Mouse (Mus musculus): ENCODE measurements around the gene U2af2. TPM values are rescaled to one million over a fixed set of nuclear protein-coding genes. Genes with fewer than 3 reads are reported as not detected.

U2af2 gene
- polyA plus RNA-seq, 1 experiment from 2014 or later = 166 TPM

- no peak for ATAC-seq (ENCODE audit: low FRiP score)
- peak overlapping the region; percentile 94; the same call in 1 of the 2 replicates for H3K9ac ChIP-seq
Measured at GRCm38 (mm10) chr7:5081241-5081640, 19.3 kb downstream of the U2af2 start.

DNA sequence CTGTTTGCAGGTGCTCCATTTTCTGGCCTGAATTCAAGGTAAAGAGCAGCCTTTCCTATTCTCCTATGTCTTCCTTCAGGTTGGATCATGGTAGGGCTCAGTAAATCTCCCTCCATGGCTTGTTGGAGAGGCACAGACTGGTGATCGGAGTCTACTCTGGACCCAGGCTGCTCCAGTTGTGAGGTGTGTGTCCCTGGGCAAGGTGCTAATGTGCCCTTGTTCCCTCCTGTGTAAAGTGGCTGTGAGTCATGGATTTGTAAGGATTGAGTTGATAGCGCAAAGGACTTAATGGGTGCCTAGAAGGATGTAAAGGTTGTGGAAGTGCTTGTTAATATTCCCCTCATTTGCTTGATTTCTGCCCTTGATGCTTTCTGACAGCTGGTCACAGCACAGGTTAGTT lies 20.0 kb downstream of the U2af2 start:
- no peak overlapping the region for H3K9ac ChIP-seq
- no peak overlapping the region for H3K27ac ChIP-seq
- no peak overlapping the region for H3K4me2 ChIP-seq
- H3K27me3 ChIP-seq = no peaks in the 10 kb centered on the region
- peaks cover 56% of the 10 kb centered on the region for H3K36me3 ChIP-seq (replicated peaks)
- no peak for ATAC-seq (ENCODE audit: low FRiP score)
- H3K4me3 ChIP-seq (replicated peaks) = no peak overlapping the region
- H3K4me1 ChIP-seq = peaks cover 16% of the 10 kb centered on the region
- H3K9me3 ChIP-seq = no peaks in the 10 kb centered on the region
- WGBS = 98% methylated on average over 2 of the region's 2 CpGs

More at GRCm38 (mm10) chr7:5081241-5081640, 19.3 kb downstream of the U2af2 start:
- Histone ChIP-seq H3K9me3 (no peaks in the 10 kb centered on the region), H3K4me1 (peaks cover 16% of the 10 kb centered on the region), H3K36me3 (replicated peaks) (peaks cover 60% of the 10 kb centered on the region), H3K27me3 (no peaks in the 10 kb centered on the region), H3K4me3 (replicated peaks) (peak overlapping the region; percentile 94), H3K27ac (no peak overlapping the region), H3K4me2 (peak overlapping the region; percentile 92)
- WGBS = 78% methylated on average over 6 of the region's 6 CpGs

DNA sequence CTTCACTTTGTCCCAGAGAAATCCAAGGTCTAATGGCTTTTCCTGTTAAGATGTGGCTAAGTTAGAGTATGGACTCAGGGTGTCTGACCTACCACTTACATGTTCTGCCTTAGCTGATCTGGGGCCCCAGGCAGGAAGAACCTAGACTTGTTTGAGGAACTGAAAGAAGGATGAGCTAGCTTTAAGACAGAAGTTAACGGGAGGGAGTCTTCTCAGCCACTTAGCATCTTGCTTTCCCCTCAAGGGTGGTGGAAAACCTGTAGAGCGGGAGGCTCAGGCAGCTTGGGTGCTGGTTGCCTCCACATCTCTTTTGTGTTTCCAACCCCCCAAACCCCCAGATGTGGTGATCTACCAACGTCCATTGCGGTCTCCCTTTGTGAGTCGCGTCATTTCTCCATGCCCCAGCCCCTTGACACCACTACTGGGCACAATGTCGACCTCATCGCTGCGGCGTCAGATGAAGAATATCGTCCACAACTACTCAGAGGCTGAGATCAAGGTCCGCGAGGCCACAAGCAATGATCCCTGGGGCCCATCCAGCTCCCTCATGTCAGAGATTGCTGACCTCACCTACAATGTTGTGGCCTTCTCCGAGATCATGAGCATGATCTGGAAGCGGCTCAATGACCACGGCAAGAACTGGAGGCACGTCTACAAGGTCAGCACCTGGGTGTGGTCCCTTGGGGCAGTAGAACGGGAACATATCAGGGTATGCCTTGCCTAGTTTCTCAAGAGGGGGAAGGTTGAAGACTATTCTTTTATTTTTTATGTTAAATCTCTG lies 21.6 kb downstream of the U2af2 start:
- Histone ChIP-seq H3K27ac (no peak overlapping the region), H3K9me3 (no peaks in the 10 kb centered on the region), H3K9ac (no peak overlapping the region), H3K4me1 (peaks cover 16% of the 10 kb centered on the region), H3K36me3 (replicated peaks) (peaks cover 51% of the 10 kb centered on the region), H3K4me3 (replicated peaks) (no peak overlapping the region), H3K27me3 (no peaks in the 10 kb centered on the region), H3K4me2 (no peak overlapping the region)
- WGBS = 91% methylated on average over 18 of the region's 18 CpGs
- ATAC-seq (ENCODE audit: low FRiP score) = no peak

DNA sequence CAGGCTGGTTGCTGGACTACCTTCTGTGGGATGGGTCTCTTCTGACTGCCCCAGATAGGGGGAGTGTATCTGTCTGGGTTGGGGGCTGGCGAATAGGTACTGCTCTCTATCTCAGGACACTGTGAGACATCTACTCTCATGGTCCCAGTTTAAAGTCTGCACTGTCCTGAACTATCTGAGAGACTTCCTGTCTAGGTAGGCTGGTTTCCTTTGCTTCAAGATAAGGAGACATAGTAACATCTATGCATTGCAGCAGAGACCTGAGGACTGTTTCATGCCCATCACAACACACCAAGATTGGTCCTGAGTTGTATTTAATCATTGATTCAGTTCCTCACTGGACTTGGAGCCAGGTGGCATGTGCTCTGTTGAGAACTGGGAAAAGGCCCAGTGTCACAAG lies 23.6 kb downstream of the U2af2 start:
- Histone ChIP-seq H3K4me2 (no peak overlapping the region), H3K9me3 (no peaks in the 10 kb centered on the region), H3K4me3 (replicated peaks) (no peak overlapping the region), H3K4me1 (peaks cover 16% of the 10 kb centered on the region), H3K27ac (no peak overlapping the region), H3K27me3 (no peaks in the 10 kb centered on the region), H3K9ac (no peak overlapping the region), H3K36me3 (replicated peaks) (peaks cover 55% of the 10 kb centered on the region)
- no peak for ATAC-seq (ENCODE audit: low FRiP score)
- WGBS = 100% methylated on average over 1 of the region's 1 CpGs

GRCm38 (mm10) chr7:5086921-5087440 lies 25.0 kb downstream of the U2af2 start:
- 80% methylated on average over 5 of the region's 5 CpGs for WGBS
- no peaks in the 10 kb centered on the region for H3K27me3 ChIP-seq
- peaks cover 67% of the 10 kb centered on the region for H3K36me3 ChIP-seq (replicated peaks)
- H3K9me3 ChIP-seq = no peaks in the 10 kb centered on the region
- H3K27ac ChIP-seq = no peak overlapping the region
- H3K4me1 ChIP-seq = peaks cover 2% of the 10 kb centered on the region
- no peak for ATAC-seq (ENCODE audit: low FRiP score)
- H3K4me3 ChIP-seq (replicated peaks) = no peak overlapping the region
- H3K4me2 ChIP-seq = no peak overlapping the region
- no peak overlapping the region for H3K9ac ChIP-seq

DNA sequence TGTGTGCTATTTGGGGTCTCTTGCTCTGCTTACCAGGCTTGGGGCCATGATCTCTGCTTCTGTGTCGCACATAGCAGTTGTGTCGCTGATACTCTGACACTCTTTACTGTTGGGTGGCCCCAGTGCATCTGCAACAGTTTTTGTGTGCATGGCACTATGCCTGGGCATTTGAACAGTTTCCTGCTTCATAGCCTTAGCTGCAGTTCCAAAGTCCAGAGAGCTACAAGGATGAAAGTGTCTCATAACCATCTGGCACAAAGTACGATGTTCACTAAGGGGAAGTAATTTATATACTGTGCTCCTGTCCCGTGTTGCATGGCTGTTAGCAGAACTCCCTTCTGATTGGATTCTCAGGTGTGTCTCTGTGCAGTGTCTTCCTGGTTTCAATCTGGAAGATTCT lies 25.9 kb downstream of the U2af2 start:
- H3K27ac ChIP-seq = no peak overlapping the region
- no peaks in the 10 kb centered on the region for H3K9me3 ChIP-seq
- peaks cover 70% of the 10 kb centered on the region for H3K36me3 ChIP-seq (replicated peaks)
- H3K4me1 ChIP-seq = no peaks in the 10 kb centered on the region; the same call in 1 of the 2 replicates
- no peak for ATAC-seq (ENCODE audit: low FRiP score)
- H3K4me2 ChIP-seq = no peak overlapping the region
- H3K9ac ChIP-seq = no peak overlapping the region
- WGBS = 91% methylated on average over 4 of the region's 4 CpGs
- no peak overlapping the region for H3K4me3 ChIP-seq (replicated peaks)
- H3K27me3 ChIP-seq = no peaks in the 10 kb centered on the region

DNA sequence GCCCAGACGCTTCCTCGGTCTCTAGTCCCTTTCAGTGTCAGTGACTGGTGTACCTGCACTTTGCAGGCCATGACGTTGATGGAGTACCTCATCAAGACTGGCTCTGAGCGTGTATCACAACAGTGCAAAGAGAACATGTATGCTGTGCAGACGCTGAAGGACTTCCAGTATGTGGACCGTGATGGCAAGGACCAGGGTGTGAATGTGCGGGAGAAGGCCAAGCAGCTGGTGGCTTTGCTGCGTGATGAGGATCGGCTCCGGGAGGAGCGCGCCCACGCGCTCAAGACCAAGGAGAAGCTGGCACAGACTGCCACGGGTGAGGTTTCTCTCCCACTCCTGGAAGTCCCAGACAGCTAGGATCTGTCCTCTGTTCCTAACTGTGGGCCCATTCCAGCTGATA lies 27.9 kb downstream of the U2af2 start:
- 97% methylated on average over 15 of the region's 15 CpGs for WGBS

DNA sequence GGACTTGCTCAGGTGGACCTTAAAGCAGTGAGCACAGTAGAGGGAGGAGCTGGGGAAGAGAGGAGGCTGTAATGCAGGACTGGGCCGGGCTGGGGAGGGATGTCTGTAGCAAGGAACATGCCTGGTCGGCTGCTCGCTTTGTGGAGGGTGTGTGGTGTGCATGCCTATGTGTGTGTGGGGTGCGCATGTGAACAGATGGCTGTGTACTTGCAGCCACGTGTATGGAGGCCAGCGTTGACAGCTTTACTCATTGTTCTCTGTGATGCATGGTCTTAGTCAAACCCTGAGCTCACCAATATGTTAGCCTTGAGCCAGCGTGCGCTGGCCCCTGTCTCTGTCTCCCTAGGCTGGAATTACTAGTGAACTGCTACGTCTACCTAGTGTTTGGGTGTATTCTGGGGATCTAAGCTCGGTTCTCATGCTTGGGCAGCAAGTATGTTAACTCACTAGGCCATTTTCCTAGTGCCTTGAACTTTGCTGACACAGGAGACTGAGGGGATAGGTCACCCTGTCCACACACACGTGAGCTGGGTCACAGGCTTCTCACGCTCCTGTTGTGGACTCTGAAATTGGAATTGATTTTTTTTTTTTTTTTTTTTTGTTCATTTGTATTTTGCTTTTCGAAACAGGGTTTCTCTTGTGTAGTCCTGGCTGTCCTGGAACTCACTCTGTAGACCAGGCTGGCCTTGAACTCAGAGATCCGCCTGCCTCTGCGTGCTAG lies 29.2 kb downstream of the U2af2 start:
- no peaks in the 10 kb centered on the region for H3K9me3 ChIP-seq
- H3K4me1 ChIP-seq = no peaks in the 10 kb centered on the region
- H3K9ac ChIP-seq = no peak overlapping the region
- no peak for ATAC-seq (ENCODE audit: low FRiP score)
- no peak overlapping the region for H3K4me2 ChIP-seq
- no peak overlapping the region for H3K4me3 ChIP-seq (replicated peaks)
- no peak overlapping the region for H3K27ac ChIP-seq
- 92% methylated on average over 15 of the region's 15 CpGs for WGBS
- H3K36me3 ChIP-seq (replicated peaks) = peaks cover 77% of the 10 kb centered on the region
- H3K27me3 ChIP-seq = no peaks in the 10 kb centered on the region

More for the DNA sequence above, 27.9 kb downstream of the U2af2 start:
- ATAC-seq (ENCODE audit: low FRiP score) = no peak
- H3K4me3 ChIP-seq (replicated peaks) = no peak overlapping the region
- H3K9me3 ChIP-seq = no peaks in the 10 kb centered on the region
- no peak overlapping the region for H3K4me2 ChIP-seq
- no peaks in the 10 kb centered on the region for H3K4me1 ChIP-seq
- H3K27ac ChIP-seq = no peak overlapping the region
- H3K27me3 ChIP-seq = no peaks in the 10 kb centered on the region
- H3K9ac ChIP-seq = no peak overlapping the region
- peaks cover 76% of the 10 kb centered on the region for H3K36me3 ChIP-seq (replicated peaks)

GRCm38 (mm10) chr7:5092381-5092780 lies 30.4 kb downstream of the U2af2 start:
- Histone ChIP-seq H3K4me1 (no peaks in the 10 kb centered on the region), H3K9me3 (no peaks in the 10 kb centered on the region), H3K4me2 (no peak overlapping the region), H3K36me3 (replicated peaks) (peaks cover 83% of the 10 kb centered on the region), H3K27me3 (no peaks in the 10 kb centered on the region), H3K27ac (no peak overlapping the region), H3K9ac (no peak overlapping the region), H3K4me3 (replicated peaks) (no peak overlapping the region)
- ATAC-seq (ENCODE audit: low FRiP score) = no peak
- 79% methylated on average over 6 of the region's 6 CpGs for WGBS

DNA sequence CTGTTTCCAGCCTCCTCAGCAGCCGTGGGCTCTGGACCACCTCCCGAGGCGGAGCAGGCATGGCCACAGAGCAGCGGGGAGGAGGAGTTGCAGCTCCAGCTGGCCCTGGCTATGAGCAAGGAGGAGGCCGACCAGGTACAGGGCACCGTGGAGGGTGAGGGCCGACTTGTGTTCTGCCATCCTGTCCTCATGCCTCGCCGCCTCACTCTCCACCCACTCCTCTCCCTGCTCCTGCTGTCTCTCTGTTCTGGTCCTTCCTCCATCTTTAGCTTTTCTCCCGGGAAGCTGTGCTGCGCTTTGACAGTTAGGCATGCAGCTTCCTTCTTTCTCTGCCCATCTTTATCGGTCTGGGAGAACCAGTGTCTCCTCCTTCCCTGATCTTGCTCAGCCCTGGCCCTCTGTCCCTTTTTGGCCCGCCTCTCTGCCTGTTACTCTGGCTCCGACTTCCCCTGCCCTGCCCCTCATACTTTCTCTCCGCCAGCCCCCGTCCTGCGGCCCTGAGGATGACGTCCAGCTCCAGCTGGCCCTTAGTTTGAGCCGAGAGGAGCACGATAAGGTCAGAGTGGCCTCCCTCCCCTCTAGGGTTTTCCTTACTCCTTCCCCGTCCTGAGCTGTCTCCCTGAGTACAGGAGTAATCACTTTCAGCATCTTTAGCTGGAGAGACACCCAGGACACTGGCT lies 31.0 kb downstream of the U2af2 start:
- 86% methylated on average over 21 of the region's 21 CpGs for WGBS
- no peaks in the 10 kb centered on the region for H3K27me3 ChIP-seq
- no peaks in the 10 kb centered on the region for H3K4me1 ChIP-seq
- no peak overlapping the region for H3K27ac ChIP-seq
- no peaks in the 10 kb centered on the region for H3K9me3 ChIP-seq
- H3K4me3 ChIP-seq (replicated peaks) = no peak overlapping the region
- peaks cover 83% of the 10 kb centered on the region for H3K36me3 ChIP-seq (replicated peaks)
- no peak for ATAC-seq (ENCODE audit: low FRiP score)
- no peak overlapping the region for H3K4me2 ChIP-seq
- no peak overlapping the region for H3K9ac ChIP-seq

DNA sequence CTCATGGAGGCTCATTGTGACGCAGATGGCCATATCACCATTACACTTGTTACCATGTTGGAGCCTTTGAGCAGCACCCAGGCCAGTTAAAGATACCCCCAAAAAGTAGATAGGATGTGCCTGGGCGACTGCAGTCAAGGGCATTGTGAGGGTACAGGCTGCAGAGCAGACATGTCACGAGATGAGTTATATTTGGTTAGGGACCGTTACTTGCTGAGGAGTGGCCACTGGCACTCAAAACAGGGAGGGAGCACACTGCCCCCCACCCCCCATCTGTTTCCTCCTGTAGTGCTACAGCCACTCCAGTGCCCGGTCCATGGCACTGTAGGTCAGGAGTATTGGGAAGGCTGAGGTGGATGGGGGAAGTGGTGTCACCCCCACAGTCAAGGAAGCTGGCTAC lies 36.8 kb downstream of the U2af2 start:
- H3K9me3 ChIP-seq = no peaks in the 10 kb centered on the region
- 93% methylated on average over 5 of the region's 5 CpGs for WGBS
- H3K9ac ChIP-seq = no peak overlapping the region
- H3K4me3 ChIP-seq (replicated peaks) = no peak overlapping the region
- peaks cover 55% of the 10 kb centered on the region for H3K36me3 ChIP-seq (replicated peaks)
- no peaks in the 10 kb centered on the region for H3K4me1 ChIP-seq
- H3K4me2 ChIP-seq = no peak overlapping the region
- H3K27me3 ChIP-seq = no peaks in the 10 kb centered on the region
- no peak for ATAC-seq (ENCODE audit: low FRiP score)
- no peak overlapping the region for H3K27ac ChIP-seq

DNA sequence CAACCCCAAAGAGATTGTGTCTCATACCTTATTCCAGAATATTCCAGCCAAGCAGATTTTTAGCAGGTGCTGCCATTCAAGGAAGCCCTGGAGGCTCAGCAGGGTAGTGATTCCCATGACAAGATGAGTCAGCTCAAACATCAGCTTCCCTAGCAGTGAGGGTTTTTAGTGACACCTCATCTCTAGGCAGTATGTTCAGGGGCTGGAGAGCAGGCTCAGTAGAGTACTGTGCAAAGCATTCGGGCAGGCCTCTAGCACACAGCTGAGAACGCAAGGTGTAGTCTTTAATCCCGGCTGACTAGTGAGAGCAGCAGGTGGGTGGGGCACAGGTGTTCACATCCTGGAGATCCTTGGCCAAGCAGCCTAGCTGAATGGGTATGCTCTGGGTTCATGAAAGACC lies 37.9 kb downstream of the U2af2 start:
- H3K4me2 ChIP-seq = no peak overlapping the region
- WGBS = 91% methylated on average over 3 of the region's 3 CpGs
- peaks cover 44% of the 10 kb centered on the region for H3K36me3 ChIP-seq (replicated peaks)

More for the DNA sequence above, 37.9 kb downstream of the U2af2 start:
- H3K27ac ChIP-seq = no peak overlapping the region
- no peak overlapping the region for H3K4me3 ChIP-seq (replicated peaks)
- no peak overlapping the region for H3K9ac ChIP-seq
- H3K9me3 ChIP-seq = no peaks in the 10 kb centered on the region
- no peaks in the 10 kb centered on the region for H3K27me3 ChIP-seq
- no peak for ATAC-seq (ENCODE audit: low FRiP score)
- H3K4me1 ChIP-seq = no peaks in the 10 kb centered on the region

Measured in forebrain, embryonic 12.5 days (tissue).